Mouse (Mus musculus) liver (tissue): ENCODE measurements around the gene Emc8.
A peak's percentile ranks its signal among the peaks of the same experiment; 100 is the strongest.

Source experiments
- DNase-seq: peaks from one replicate; pipeline ENCODE4 v3.0.0-alpha.2; 2020; ENCODE audit warnings: mixed read lengths

The Emc8 gene

DNA sequence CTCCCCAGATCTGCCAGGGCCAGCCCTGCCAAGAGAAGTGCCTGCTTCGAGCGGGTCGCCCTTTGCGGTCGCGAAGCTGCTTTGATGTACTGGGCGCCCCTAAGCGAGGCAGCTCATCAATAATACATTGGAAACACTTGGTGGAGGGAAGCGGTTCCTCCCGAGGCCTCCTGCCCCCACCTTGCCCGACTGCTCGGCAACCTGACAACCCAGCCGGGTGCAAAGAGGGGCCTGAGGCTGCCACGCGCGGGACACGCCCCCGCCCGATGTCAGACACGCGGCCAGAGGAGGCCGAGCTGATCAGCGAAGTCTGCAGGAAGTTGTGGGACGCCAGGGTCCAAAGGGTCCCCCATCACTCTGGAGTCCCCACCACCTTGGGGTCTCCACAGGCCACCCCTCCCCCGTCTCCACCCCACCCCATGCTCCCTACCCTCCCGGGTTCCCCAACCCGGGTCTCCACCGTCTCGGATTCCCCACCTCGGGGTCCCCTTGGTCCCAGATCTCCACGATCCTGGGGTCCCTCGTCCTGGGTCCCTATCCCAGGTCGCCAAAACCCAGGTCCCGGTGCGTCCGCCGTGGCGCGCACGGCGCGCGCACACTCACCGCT, 34.6 kb downstream of the Emc8 start:
- DNase-seq = no peak

DNA sequence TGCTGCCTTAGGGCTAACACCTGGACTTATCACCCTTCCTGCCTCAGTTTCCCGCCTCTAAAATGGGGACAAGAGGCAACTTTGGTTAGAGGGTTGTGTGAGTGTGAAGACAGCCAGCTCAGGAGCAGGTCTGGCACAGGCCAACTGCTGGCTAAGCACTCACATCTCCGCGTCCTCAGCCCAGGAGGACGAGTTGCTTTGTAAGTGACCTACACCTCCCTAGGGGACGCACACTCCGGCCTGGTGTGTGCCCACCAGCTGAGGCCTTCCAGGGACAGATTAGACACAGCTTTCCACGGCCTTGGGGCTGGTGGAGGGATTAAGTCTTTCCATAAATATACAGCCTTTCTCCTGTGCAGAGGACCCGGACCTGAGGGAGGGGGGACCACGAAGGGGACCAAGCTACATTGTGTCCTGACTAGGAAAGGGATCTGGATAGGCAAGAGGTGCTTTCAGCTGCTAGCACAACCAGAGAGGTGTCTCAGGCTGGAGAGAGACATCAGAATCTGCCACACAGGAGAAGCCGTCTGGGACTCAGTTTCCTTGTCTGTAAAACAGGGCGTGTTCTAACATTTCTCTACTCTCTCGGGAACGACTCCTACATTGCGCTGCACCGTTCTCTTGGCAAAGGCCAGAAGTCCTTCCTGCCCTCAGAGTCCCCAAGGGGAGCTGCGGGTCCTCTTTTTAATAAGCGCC, 35.3 kb downstream of the Emc8 start:
- DNase-seq = no peak

DNA sequence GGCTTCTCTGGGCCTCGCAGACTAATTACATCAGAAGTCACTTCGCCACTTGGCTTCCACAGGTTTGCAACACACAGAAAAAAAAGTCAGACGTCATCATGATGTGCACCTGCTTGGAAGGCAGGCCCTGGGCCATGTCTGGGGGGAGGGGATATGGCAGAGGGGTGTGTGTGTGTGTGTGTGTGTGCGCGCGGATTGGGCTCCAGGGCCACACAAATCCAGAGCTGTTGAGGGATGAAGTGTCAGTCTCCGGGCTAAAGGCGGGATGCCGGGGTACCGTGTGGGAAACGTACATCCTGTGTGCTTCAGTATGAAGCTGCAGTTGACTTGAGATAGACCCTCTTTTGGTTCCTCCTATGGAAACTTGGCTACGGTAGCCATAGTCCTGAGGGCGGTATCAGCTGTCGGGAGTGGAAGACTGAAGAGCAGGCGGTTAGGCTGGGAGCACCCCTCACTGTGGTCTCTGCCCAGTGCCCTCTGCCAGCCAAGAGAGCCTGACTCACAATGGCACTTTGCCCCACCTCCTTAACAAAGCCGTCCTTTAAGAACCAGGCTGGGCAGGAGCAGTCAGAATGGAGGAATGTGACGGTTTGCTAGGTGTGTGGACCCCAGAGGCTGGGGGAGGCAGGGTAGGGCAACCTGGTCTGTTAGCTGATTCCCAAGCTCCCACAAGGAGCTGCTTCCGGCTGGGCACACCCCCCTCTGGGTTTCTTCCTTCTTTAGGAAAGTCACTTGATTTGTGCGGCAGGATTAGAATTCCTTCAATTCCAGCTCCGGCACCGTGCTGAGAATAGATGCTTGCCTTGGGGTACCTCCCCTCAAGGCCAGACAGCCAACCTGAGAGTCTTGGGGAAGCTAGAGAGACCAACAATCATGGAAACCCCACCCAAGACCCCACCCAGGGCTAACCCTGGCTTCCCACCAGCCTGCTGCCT, 36.7 kb downstream of the Emc8 start:
- no peak for DNase-seq

GRCm38 (mm10) chr8:120630848-120631247, 37.5 kb downstream of the Emc8 start:
- no peak for DNase-seq

DNA sequence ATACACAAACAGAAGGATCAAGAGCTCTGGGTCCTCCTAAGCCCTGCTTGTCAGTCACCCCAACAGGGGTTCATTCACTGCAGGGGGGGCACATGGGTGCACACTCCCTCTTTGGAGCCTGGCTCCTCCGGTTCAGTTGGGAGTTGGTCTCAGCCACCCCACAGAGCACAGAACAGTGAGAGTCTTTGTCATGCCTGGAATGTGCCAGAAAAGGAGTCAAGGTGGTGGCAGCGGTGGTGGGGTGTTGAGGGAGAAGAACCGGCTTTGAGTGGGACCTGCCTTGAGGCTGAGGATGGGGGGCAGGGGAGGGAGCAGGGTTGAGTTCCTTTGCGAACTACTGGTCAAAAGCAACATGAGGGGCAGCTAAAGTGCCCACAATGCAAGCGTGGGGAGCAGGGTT, 38.3 kb downstream of the Emc8 start:
- DNase-seq = no peak

DNA sequence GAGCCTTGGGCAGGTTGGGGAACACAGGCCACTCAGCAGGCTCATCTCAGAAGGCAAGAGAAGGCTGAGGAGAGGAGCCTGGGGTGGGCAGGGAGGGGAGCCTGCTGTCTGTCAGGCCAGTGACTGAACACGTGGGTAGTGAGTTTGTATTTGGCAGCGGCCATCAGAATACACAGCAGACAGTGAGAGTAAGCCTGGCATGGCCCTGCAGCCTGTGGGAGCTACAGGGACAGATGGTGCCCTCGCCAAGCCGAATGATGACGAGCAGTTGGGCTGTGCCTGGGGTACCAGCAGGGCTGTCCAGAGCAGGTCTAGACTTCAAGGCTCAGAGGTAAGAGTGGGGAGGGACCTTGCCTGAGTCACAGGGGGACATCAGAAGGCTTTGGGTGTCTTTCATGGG, 41.1 kb downstream of the Emc8 start:
- DNase-seq = no peak

- no peak for DNase-seq
These were observed 41.9 kb downstream of the Emc8 start for GRCm38 (mm10) chr8:120626461-120626860.

GRCm38 (mm10) chr8:120623608-120624007, 44.8 kb downstream of the Emc8 start:
- DNase-seq = no peak

GRCm38 (mm10) chr8:120622161-120622560, 46.2 kb downstream of the Emc8 start:
- DNase-seq = no peak

DNA sequence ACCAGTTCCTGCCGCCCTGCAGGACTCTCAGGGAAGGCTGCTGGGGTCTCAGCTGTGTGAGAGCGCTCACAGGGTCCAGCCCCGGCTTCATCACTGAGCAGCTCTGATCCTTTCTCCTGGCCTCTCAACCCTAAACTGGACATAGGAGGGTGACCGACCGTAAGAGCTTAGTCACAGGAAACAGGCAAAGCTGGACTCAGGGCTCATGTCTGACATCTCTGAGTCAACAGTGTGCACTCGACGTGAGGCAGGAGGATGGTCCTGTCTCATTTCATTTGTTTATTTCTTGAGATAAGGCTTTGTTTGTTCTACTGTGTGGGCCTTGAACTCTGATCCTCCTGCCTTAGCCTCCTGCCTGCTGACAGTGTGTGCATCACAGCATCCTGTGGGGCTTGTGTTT, 47.9 kb downstream of the Emc8 start:
- DNase-seq = no peak

DNA sequence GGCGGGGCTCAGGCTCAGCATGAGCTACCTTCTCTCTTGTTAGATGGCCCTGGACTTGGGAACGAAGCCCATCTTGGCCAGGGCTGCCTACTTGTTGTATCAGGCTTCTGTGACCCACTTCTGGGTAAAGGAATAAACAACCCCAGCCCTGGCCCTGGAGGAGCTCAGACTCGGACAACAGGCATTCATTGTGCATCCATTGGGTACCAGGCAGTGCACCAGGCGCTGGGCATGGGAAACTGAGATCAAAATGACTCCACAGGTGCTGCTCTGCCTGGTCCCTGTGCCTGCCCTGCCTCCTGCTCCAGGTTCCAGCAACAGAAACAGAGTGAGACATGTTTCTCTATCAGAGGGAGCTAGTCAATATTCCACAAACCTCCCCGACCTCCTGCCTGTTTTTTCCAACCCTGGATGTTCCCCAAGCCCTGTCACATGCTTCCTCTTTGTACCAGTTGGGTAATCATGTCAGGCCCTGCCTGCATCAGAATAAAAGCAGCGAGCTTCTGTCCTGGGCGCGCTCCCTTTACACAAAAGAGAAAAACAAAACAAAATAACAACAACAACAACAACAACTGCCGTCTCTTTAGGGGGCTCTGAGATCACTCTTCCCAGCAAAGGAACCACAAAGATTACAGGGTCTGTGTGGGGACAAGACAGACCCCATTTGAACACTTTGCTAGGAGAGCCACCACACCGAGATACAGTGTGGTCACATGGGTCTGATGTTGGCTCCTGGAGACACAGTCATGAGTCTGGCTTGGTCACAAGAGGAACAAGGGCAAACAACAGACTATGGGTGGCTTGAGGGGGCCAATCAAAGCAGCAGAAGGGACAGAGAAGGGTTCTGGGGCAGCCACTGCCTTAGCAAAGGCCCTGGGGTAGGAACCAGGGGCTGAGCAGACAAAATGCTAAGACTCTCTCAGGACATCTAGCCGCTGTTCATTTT, 48.9 kb downstream of the Emc8 start:
- no peak for DNase-seq

GRCm38 (mm10) chr8:120618110-120618509, 50.3 kb downstream of the Emc8 start:
- peak; percentile 68 for DNase-seq

- no peak for DNase-seq
These were observed 51.4 kb downstream of the Emc8 start for GRCm38 (mm10) chr8:120616663-120617626.

GRCm38 (mm10) chr8:120614491-120614890, 53.9 kb downstream of the Emc8 start:
- no peak for DNase-seq

DNA sequence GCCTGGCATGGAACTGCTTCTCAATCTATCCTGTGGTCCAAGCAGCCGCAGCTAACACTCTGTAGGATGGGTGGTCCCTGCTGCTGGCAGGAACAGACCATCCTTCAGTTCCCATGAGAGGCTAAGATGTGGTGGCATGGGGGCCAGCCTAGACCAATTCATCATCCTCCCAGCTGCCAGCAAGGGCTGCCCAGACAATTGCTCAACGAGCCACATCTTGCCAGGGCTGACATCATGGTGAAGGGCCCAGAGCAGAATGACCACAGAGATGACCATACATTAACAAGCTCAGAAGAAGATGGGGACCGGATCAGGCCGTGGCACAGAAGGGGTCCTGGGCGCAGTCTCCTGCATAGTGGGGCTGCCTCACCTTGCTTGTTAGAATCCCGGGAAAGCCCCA, 57.5 kb downstream of the Emc8 start:
- DNase-seq = no peak

GRCm38 (mm10) chr8:120607885-120608284, 60.5 kb downstream of the Emc8 start:
- DNase-seq = peak; percentile 77

DNA sequence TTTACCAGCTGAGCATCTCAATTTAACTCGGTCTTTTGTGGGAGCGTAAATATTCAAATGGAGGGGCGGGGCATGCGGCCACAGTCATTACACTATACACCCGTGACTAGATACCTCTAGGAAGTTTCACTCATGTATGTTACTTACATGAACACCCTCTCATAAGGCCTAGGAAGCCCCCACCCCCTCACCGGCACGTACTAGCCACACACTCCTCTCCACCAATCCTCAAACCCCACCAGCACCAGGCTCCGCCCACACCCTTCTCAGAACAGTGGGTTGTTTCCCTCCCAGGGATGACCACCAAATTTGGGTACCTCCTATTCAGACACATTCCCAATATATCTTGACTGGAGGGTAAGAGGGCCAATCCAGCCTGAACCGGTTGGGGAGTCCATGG, 60.9 kb downstream of the Emc8 start:
- DNase-seq = no peak
